Mouse (Mus musculus): ENCODE data around the gene Casp3.

DNA sequence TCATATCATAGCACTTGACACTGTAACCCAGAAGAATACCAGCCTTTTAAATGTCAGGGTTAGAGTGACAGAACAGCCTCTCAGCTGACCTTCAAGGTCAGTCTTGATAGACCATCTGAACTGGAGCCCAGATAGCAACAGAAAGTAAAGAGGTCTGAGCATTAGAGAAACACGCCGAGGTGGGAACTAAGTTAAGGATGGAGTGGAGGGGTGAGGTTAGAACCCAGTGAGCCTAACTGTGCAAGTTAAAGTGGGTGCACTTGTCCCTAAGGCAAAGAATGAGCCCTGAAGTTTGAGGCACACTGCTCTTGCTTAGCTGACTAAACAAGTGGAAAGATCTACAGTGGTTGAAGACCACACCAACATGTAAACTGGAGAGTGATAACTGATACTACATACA, 19.0 kb upstream of the Casp3 start:
- TF ChIP-seq CTCF (IDR thresholded peaks at IDR 0.05; ENCODE audit: low read depth, low read length) (no peak), POLR2A (IDR thresholded peaks at IDR 0.05; ENCODE audit: extremely low read depth, insufficient read depth, low read length) (no peak)

Data from liver, adult 2 months (tissue).